Mouse (Mus musculus) forebrain, embryonic 12.5 days (tissue): ENCODE results near the gene Polg. TPM values are rescaled to one million over a fixed set of nuclear protein-coding genes. Genes with fewer than 3 reads are reported as not detected.
A peak's percentile ranks its signal among the peaks of the same experiment; 100 is the strongest.

Source experiments
- microRNA-seq: library from miRNA; unstranded; fragments of <30 nt; microRNA quantifications from one replicate; pipeline ENCODE4, GENCODE M21; 2017
- polyA plus RNA-seq: library from polyadenylated mRNA; unstranded; fragments of >200 nt; fragmentation: Nextera tagmentation; extraction: Ambion mirVana; gene quantifications from 2 replicates; pipeline ENCODE4 v1.2.1, GENCODE M21; 2016

The Polg gene
- polyA plus RNA-seq, 1 experiment from 2014 or later = 41.7 TPM

Small RNAs within 50 kb of the gene (microRNA-seq; reads per million reads assigned to microRNA genes)
- 763 reads per million, percentile 74 among the genes with 10 or more reads in this experiment for gene Mir9-3

Other genes with a start within 250 kb of the Polg start
- gene Abhd2, start 193.2 kb downstream of the Polg start, polyA plus RNA-seq = 12.1 and 15.3 TPM in 2 replicates
- gene Rlbp1, start 79.3 kb downstream of the Polg start, polyA plus RNA-seq = 15.0 and 19.5 TPM in 2 replicates
- 19.6 and 19.7 TPM in 2 replicates for gene Fanci, start 74.4 kb downstream of the Polg start, polyA plus RNA-seq
- gene Rhcg, start 151.3 kb upstream of the Polg start, polyA plus RNA-seq = 7.1 and 8.5 TPM in 2 replicates
- gene Ticrr, start 193.8 kb upstream of the Polg start, polyA plus RNA-seq = 15.5 and 16.4 TPM in 2 replicates
- gene Kif7, start 249.4 kb upstream of the Polg start, polyA plus RNA-seq = 7.0 and 7.7 TPM in 2 replicates